Mouse (Mus musculus): ENCODE measurements around the gene Tbc1d10a. TPM values are rescaled to one million over a fixed set of nuclear protein-coding genes. Genes with fewer than 3 reads are reported as not detected.

Tbc1d10a gene
- total RNA-seq, 2 experiments from 2014 or later, result 27.4 to 27.8 TPM

- DNase-seq (ENCODE audit: extremely low spot score in 1 of 2, low spot score in 2 of 2), result no peak
- intact Hi-C loops (cut with DNase I), result no loop called here
Measured at GRCm38 (mm10) chr11:4251376-4251775, 64.8 kb downstream of the Tbc1d10a start.

- intact Hi-C loops (cut with DNase I), result no loop called here
- no peak for DNase-seq (ENCODE audit: extremely low spot score in 1 of 2, low spot score in 2 of 2)
Measured at GRCm38 (mm10) chr11:4252886-4253285, 66.3 kb downstream of the Tbc1d10a start.

GRCm38 (mm10) chr11:4256846-4257607 lies 70.4 kb downstream of the Tbc1d10a start, which contains the start of gene Lif:
TSS of gene Lif (plus strand) at chr11:4257557.
- intact Hi-C loops (cut with DNase I), result loop anchor here (5.0 kb wide), 1 partner anchor 35 kb away; no protein-coding TSS in a partner anchor
- no peak for DNase-seq (ENCODE audit: extremely low spot score in 1 of 2, low spot score in 2 of 2)

- intact Hi-C loops (cut with DNase I), result loop anchor here (1.0 to 5.0 kb wide), 2 partner anchors 35 to 165 kb away; no protein-coding TSS in a partner anchor
- no peak for DNase-seq (ENCODE audit: extremely low spot score in 1 of 2, low spot score in 2 of 2)
Measured at GRCm38 (mm10) chr11:4257756-4258155, 71.2 kb downstream of the Tbc1d10a start.

- peak; percentile 53 to 80 for DNase-seq (ENCODE audit: extremely low spot score in 1 of 2, low spot score in 2 of 2)
Measured at GRCm38 (mm10) chr11:4258657-4259082, 72.1 kb downstream of the Tbc1d10a start.

GRCm38 (mm10) chr11:4260463-4261187 lies 74.0 kb downstream of the Tbc1d10a start:
- DNase-seq (ENCODE audit: extremely low spot score in 1 of 2, low spot score in 2 of 2), result peak in 1 of 2 experiments; percentile 47
- intact Hi-C loops (cut with DNase I), result loop anchor here (10.0 kb wide), 1 partner anchor 604 kb away; no protein-coding TSS in a partner anchor

More at GRCm38 (mm10) chr11:4258657-4259082, 72.1 kb downstream of the Tbc1d10a start:
- intact Hi-C loops (cut with DNase I), result loop anchor here (1.0 to 5.0 kb wide), 2 partner anchors 36 to 164 kb away; no protein-coding TSS in a partner anchor

- intact Hi-C loops (cut with DNase I), result loop anchor here (10.0 kb wide), 1 partner anchor 604 kb away; no protein-coding TSS in a partner anchor
- DNase-seq (ENCODE audit: extremely low spot score in 1 of 2, low spot score in 2 of 2), result peak in 1 of 2 experiments; percentile 68
Measured at GRCm38 (mm10) chr11:4261188-4261494, 74.6 kb downstream of the Tbc1d10a start.

- intact Hi-C loops (cut with DNase I), result loop anchor here (10.0 kb wide), 1 partner anchor 603 kb away; no protein-coding TSS in a partner anchor
- DNase-seq (ENCODE audit: extremely low spot score in 1 of 2, low spot score in 2 of 2), result peak; percentile 31 to 80
Measured at GRCm38 (mm10) chr11:4261969-4262368, 75.4 kb downstream of the Tbc1d10a start.

- no peak for DNase-seq (ENCODE audit: extremely low spot score in 1 of 2, low spot score in 2 of 2)
- intact Hi-C loops (cut with DNase I), result loop anchor here (10.0 kb wide), 1 partner anchor 602 kb away; no protein-coding TSS in a partner anchor
Measured at GRCm38 (mm10) chr11:4262847-4263246, 76.3 kb downstream of the Tbc1d10a start.

GRCm38 (mm10) chr11:4263296-4263695 lies 76.7 kb downstream of the Tbc1d10a start:
- DNase-seq (ENCODE audit: extremely low spot score in 1 of 2, low spot score in 2 of 2), result no peak
- intact Hi-C loops (cut with DNase I), result loop anchor here (10.0 kb wide), 1 partner anchor 602 kb away; no protein-coding TSS in a partner anchor

GRCm38 (mm10) chr11:4264066-4264465 lies 77.5 kb downstream of the Tbc1d10a start:
- intact Hi-C loops (cut with DNase I), result loop anchor here (10.0 kb wide), 1 partner anchor 601 kb away; no protein-coding TSS in a partner anchor
- no peak for DNase-seq (ENCODE audit: extremely low spot score in 1 of 2, low spot score in 2 of 2)

Small RNA genes within 50 kb of the gene (microRNA-seq; reads per million reads assigned to microRNA genes)
- gene Mir3060, result 4.3 reads per million, percentile 15 among the genes with 10 or more reads in this experiment

Other genes with a start within 250 kb of the Tbc1d10a start
- gene Pes1, start 222.8 kb upstream of the Tbc1d10a start, total RNA-seq (2021), result 10 to 100 TPM; 34.3 to 47.9 TPM
- under 1 TPM; 0.28 TPM for gene 4930556J24Rik, start 210.0 kb upstream of the Tbc1d10a start, total RNA-seq (2021)
- gene Gal3st1, start 203.2 kb upstream of the Tbc1d10a start, total RNA-seq (2021), result 1 to 10 TPM; 9.2 to 9.9 TPM
- gene Sec14l4, start 155.3 kb upstream of the Tbc1d10a start, total RNA-seq (2021), result under 1 TPM in 1 of 2 experiments, not detected in 1; 0.11 TPM
- 1 to 10 TPM; 2.3 to 3.6 TPM for gene Sec14l3, start 121.9 kb upstream of the Tbc1d10a start, total RNA-seq (2021)
- 10 to 100 TPM; 59.4 to 73.7 TPM for gene Mtfp1, start 91.3 kb upstream of the Tbc1d10a start, total RNA-seq (2021)
- gene Sec14l2, start 63.4 kb upstream of the Tbc1d10a start, total RNA-seq (2021), result 10 to 100 TPM; 14.0 to 14.4 TPM
- 10 to 100 TPM; 43.4 to 45.8 TPM for gene Rnf215, start 51.6 kb upstream of the Tbc1d10a start, total RNA-seq (2021)
- gene Ccdc157, start 26.5 kb upstream of the Tbc1d10a start, total RNA-seq (2021), result 10 to 100 TPM; 13.8 to 15.5 TPM
- gene Sf3a1, start 26.4 kb upstream of the Tbc1d10a start, total RNA-seq (2021), result 10 to 100 TPM; 73.9 to 75.1 TPM
- 1 to 10 TPM; 2.1 to 5.2 TPM for gene Castor1, start 31.4 kb downstream of the Tbc1d10a start, total RNA-seq (2021)
- not detected for gene Osm, start 49.6 kb downstream of the Tbc1d10a start, total RNA-seq (2021)
- gene Lif, start 70.8 kb downstream of the Tbc1d10a start, total RNA-seq (2021), result under 1 TPM in 1 of 2 experiments, not detected in 1; 0.09 TPM